Mouse (Mus musculus) liver, postnatal 0 days (tissue): ENCODE measurements around the gene Gm11236. TPM values are rescaled to one million over a fixed set of nuclear protein-coding genes. Genes with fewer than 3 reads are reported as not detected.
"Not testable (repeated sequence)": the region's sequence is repeated elsewhere in the genome, so short reads cannot be mapped to it uniquely, and the experiment has no call there.

Experiments
- ATAC-seq: fragments of 200-750 bp; cut with Nextera tagmentation; 2 replicates; pipeline ENCODE4 v1.8.0; 2017; ENCODE audit warnings: mild to moderate bottlenecking, moderate library complexity
- DNase-seq: peaks from one replicate; pipeline ENCODE4 v3.0.0-alpha.2; 2016
- H3K27ac ChIP-seq: fragments of 300-500 bp; sonication (generic); 2 replicates; pipeline ENCODE4 v1.5.1; 2014; ENCODE audit warnings: antibody characterized with exemption, moderate library complexity, mild to moderate bottlenecking, low read depth
- H3K27me3 ChIP-seq: fragments of 300-500 bp; sonication (generic); 2 replicates; pipeline ENCODE4 v1.6.1; 2014; ENCODE audit warnings: low read length, control low read depth, mixed read lengths; ENCODE audit not compliant: insufficient read depth
- H3K36me3 ChIP-seq: fragments of 300-500 bp; sonication (generic); replicated peaks from 2 replicates; pipeline ENCODE4 v1.6.1; 2014; ENCODE audit warnings: mild to moderate bottlenecking, control low read depth, low read length, moderate library complexity, mixed read lengths; ENCODE audit not compliant: insufficient read depth
- H3K4me1 ChIP-seq: fragments of 300-500 bp; sonication (generic); 2 replicates; pipeline ENCODE4 v1.6.1; 2014; ENCODE audit warnings: antibody characterized with exemption, mild to moderate bottlenecking, control low read depth; ENCODE audit not compliant: insufficient read depth
- H3K4me2 ChIP-seq: fragments of 300-500 bp; sonication (generic); 2 replicates; pipeline ENCODE4 v1.6.1; 2014; ENCODE audit warnings: low read depth, mild to moderate bottlenecking, low read length, moderate library complexity, mixed read lengths
- H3K4me3 ChIP-seq: fragments of 300-500 bp; sonication (generic); 2 replicates; pipeline ENCODE4 v1.5.1; 2014; ENCODE audit warnings: low read depth, low read length
- H3K9ac ChIP-seq: fragments of 300-500 bp; sonication (generic); replicated peaks from 2 replicates; pipeline ENCODE4 v1.6.1; 2014; ENCODE audit warnings: mild to moderate bottlenecking, moderate library complexity
- H3K9me3 ChIP-seq: fragments of 300-500 bp; sonication (generic); 2 replicates; pipeline ENCODE4 v1.6.1; 2016; ENCODE audit warnings: mild to moderate bottlenecking, control low read depth, low read length, mixed read lengths
- CTCF ChIP-seq: sonication (generic); IDR thresholded peaks from 2 replicates; pipeline ENCODE4 v1.5.1; 2016; ENCODE audit warnings: antibody characterized with exemption, low read depth
- EP300 ChIP-seq: IDR thresholded peaks from 2 replicates; pipeline ENCODE4 v1.6.1; 2016; ENCODE audit warnings: antibody characterized with exemption, low read depth, mild to moderate bottlenecking
- WGBS: fragments of 180-500 bp; shearing (Covaris S2); extraction: QIAGEN DNeasy Blood & Tissue Kit; methylation state at CpG from one replicate; pipeline ENCODE4 v1.1.7; 2014; ENCODE audit not compliant: insufficient replicate concordance; 5-methylcytosine and 5-hydroxymethylcytosine counted together
- polyA plus RNA-seq: library from polyadenylated mRNA; unstranded; fragments of >200 nt; fragmentation: Nextera tagmentation; extraction: Ambion mirVana; gene quantifications from 2 replicates; pipeline ENCODE4 v1.2.1, GENCODE M21; 2015

The Gm11236 gene
- polyA plus RNA-seq = not detected in 2 replicates

DNA sequence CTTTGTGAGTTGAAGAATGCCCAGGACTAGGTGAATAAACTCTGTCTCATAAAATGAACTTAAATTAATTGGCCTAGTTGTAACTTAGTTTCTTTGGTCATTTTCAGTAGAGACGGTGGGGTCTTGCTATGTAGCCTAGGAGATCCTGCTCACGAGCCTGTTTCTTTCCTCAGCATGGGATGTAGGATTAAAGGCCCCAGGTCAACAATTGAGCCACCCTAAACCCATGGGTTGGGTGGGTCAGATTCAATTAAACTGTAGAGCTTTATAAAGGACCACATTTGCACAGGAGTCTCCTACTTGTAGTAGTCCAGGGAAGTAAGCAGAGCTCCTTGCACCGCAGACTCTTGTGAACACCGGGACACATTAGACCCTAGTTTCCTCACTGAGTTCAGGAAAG, at the start of gene Gm11236:
Gm11236 (plus strand) TSS at position 301 of the 400 bp plus-strand sequence.
- not testable (repeated sequence) for H3K9me3 ChIP-seq, H3K27ac ChIP-seq, H3K9ac ChIP-seq, H3K27me3 ChIP-seq, H3K4me2 ChIP-seq, ATAC-seq, H3K36me3 ChIP-seq, H3K4me3 ChIP-seq, DNase-seq, H3K4me1 ChIP-seq
- no CpG with 5 or more reads among the region's 4 CpGs for WGBS

DNA sequence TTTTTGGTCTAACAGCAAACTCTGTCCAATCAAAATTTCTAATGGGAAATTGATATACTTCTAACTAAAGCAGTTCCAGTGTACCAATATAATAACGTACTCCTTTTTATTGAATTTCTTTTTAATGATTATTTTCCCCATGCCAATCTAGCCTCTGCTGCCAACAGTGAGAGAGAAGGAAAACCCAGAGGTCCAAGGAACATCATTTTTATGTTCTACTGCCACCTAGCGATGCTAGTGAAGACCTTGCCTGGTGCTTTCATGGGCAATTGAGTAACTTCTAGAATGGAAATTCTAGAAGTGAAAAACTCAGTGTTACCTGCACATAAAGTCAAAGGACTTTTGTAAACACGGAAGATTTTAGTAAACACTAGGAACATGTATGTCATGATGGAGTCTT, 38.7 kb upstream of the Gm11236 start:
- no peak overlapping the region for H3K27ac ChIP-seq
- H3K27me3 ChIP-seq = no peaks in the 10 kb centered on the region
- H3K4me2 ChIP-seq = no peak overlapping the region
- H3K36me3 ChIP-seq = no peaks in the 10 kb centered on the region
- H3K4me3 ChIP-seq = no peak overlapping the region
- DNase-seq = no peak
- no peak overlapping the region for H3K9ac ChIP-seq
- H3K4me1 ChIP-seq = no peaks in the 10 kb centered on the region
- H3K9me3 ChIP-seq = no peaks in the 10 kb centered on the region
- TF ChIP-seq EP300 (no peak), CTCF (peak; percentile 57)
- 7% methylated on average over 3 of the region's 3 CpGs for WGBS
- ATAC-seq = no peak

DNA sequence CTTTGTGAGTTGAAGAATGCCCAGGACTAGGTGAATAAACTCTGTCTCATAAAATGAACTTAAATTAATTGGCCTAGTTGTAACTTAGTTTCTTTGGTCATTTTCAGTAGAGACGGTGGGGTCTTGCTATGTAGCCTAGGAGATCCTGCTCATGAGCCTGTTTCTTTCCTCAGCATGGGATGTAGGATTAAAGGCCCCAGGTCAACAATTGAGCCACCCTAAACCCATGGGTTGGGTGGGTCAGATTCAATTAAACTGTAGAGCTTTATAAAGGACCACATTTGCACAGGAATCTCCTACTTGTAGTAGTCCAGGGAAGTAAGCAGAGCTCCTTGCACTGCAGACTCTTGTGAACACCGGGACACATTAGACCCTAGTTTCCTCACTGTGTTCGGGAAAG, 30.3 kb upstream of the Gm11236 start, which contains the start of gene Gm11238:
Gm11238 (plus strand) TSS at position 301 of the 400 bp plus-strand sequence.
- not testable (repeated sequence) for H3K4me2 ChIP-seq, H3K9ac ChIP-seq, H3K27me3 ChIP-seq, DNase-seq, ATAC-seq, H3K36me3 ChIP-seq, H3K4me1 ChIP-seq, H3K27ac ChIP-seq, H3K4me3 ChIP-seq, H3K9me3 ChIP-seq
- no CpG with 5 or more reads among the region's 3 CpGs for WGBS

DNA sequence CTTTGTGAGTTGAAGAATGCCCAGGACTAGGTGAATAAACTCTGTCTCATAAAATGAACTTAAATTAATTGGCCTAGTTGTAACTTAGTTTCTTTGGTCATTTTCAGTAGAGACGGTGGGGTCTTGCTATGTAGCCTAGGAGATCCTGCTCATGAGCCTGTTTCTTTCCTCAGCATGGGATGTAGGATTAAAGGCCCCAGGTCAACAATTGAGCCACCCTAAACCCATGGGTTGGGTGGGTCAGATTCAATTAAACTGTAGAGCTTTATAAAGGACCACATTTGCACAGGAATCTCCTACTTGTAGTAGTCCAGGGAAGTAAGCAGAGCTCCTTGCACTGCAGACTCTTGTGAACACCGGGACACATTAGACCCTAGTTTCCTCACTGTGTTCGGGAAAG, 15.2 kb upstream of the Gm11236 start, which contains the start of gene Gm11237:
Gm11237 (plus strand) TSS at position 301 of the 400 bp plus-strand sequence.
- WGBS = no CpG with 5 or more reads among the region's 3 CpGs
- not testable (repeated sequence) for H3K4me1 ChIP-seq, H3K4me2 ChIP-seq, H3K27ac ChIP-seq, ATAC-seq, H3K9ac ChIP-seq, H3K36me3 ChIP-seq, DNase-seq, H3K9me3 ChIP-seq, H3K4me3 ChIP-seq, H3K27me3 ChIP-seq

DNA sequence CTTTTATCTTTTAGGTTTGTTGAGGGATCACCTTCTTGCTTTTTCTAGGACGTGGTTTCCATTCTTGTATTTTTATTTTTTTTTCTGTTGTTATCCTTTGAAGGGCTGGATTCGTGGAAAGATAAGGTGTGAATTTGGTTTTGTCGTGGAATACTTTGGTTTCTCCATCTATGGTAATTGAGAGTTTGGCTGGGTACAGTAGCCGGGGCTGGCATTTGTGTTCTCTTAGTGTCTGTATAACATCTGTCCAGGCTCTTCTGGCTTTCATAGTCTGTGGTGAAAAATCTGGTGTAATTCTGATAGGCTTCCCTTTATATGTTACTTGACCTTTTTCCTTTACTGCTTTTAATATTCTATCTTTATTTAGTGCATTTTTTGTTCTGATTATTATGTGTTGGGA, 23.9 kb downstream of the Gm11236 start:
- not testable (repeated sequence) for H3K4me1 ChIP-seq, H3K27me3 ChIP-seq, H3K9ac ChIP-seq, H3K4me3 ChIP-seq, H3K27ac ChIP-seq, ATAC-seq, H3K9me3 ChIP-seq, H3K36me3 ChIP-seq, DNase-seq, H3K4me2 ChIP-seq
- 67% methylated on average over 4 of the region's 4 CpGs for WGBS

DNA sequence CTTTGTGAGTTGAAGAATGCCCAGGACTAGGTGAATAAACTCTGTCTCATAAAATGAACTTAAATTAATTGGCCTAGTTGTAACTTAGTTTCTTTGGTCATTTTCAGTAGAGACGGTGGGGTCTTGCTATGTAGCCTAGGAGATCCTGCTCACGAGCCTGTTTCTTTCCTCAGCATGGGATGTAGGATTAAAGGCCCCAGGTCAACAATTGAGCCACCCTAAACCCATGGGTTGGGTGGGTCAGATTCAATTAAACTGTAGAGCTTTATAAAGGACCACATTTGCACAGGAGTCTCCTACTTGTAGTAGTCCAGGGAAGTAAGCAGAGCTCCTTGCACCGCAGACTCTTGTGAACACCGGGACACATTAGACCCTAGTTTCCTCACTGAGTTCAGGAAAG, 30.1 kb downstream of the Gm11236 start, which contains the start of gene Gm11239:
Gm11239 (plus strand) TSS at position 301 of the 400 bp plus-strand sequence.
- H3K27me3 ChIP-seq, H3K4me1 ChIP-seq, H3K9ac ChIP-seq, H3K4me3 ChIP-seq, ATAC-seq, H3K27ac ChIP-seq, H3K36me3 ChIP-seq, H3K4me2 ChIP-seq, DNase-seq, H3K9me3 ChIP-seq: not testable (repeated sequence)
- no CpG with 5 or more reads among the region's 4 CpGs for WGBS

DNA sequence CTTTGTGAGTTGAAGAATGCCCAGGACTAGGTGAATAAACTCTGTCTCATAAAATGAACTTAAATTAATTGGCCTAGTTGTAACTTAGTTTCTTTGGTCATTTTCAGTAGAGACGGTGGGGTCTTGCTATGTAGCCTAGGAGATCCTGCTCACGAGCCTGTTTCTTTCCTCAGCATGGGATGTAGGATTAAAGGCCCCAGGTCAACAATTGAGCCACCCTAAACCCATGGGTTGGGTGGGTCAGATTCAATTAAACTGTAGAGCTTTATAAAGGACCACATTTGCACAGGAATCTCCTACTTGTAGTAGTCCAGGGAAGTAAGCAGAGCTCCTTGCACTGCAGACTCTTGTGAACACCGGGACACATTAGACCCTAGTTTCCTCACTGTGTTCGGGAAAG, 45.3 kb downstream of the Gm11236 start, which contains the start of gene Gm428:
Gm428 (plus strand) TSS at position 301 of the 400 bp plus-strand sequence.
- not testable (repeated sequence) for ATAC-seq, H3K36me3 ChIP-seq, H3K4me1 ChIP-seq, H3K4me2 ChIP-seq, H3K27me3 ChIP-seq, H3K27ac ChIP-seq, H3K9ac ChIP-seq, H3K4me3 ChIP-seq, DNase-seq, H3K9me3 ChIP-seq
- no CpG with 5 or more reads among the region's 4 CpGs for WGBS

Other genes with a start within 250 kb of the Gm11236 start
- gene Gm11487, start 233.0 kb upstream of the Gm11236 start, polyA plus RNA-seq = not detected in 2 replicates
- gene Gm11238, start 30.2 kb upstream of the Gm11236 start, polyA plus RNA-seq = not detected in 2 replicates
- gene Gm11237, start 15.1 kb upstream of the Gm11236 start, polyA plus RNA-seq = not detected in 2 replicates
- not detected in 2 replicates for gene Gm11239, start 30.2 kb downstream of the Gm11236 start, polyA plus RNA-seq
- gene Gm428, start 45.4 kb downstream of the Gm11236 start, polyA plus RNA-seq = not detected in 2 replicates
- gene Rasef, start 152.9 kb downstream of the Gm11236 start, polyA plus RNA-seq = 0.02 and 0.06 TPM in 2 replicates
- gene Gm11758, start 238.1 kb downstream of the Gm11236 start, polyA plus RNA-seq = not detected in 2 replicates